Mouse (Mus musculus) heart, postnatal 0 days (tissue): ENCODE data around the gene Lmcd1.

Source experiments
- CTCF ChIP-seq: IDR thresholded peaks from 2 replicates; pipeline ENCODE4 v1.5.1; 2016; ENCODE audit warnings: antibody characterized with exemption, control low read depth, low read depth
- EP300 ChIP-seq: IDR thresholded peaks from 2 replicates; pipeline ENCODE4 v1.6.1; 2016; ENCODE audit warnings: antibody characterized with exemption, low read depth

DNA sequence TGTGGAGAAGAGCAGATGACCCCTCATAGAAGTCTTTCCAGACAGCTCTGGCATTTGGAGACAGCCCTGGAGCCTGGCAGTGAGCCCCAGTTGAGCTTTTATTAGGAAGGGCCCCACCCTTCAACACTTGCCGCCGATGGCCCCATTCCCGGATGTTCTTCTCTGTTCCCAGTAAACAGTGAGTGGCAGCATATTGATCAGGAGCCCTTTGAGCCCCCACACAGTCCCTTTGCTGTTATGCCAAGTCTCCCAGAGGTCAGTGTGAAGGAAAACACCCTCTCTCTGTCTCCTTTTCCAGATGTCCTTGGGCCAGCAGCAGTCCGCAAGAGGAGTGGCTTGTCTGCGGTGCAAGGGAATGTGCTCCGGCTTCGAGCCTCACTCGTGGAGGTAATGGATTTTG is 31.2 kb downstream of the Lmcd1 start:
- TF ChIP-seq CTCF, result no peak
- peak; percentile 47; the same call in 1 of the 2 replicates for TF ChIP-seq EP300
